8 mouse cellular contexts compared by ENCODE assay signal in the genomic region with DNA sequence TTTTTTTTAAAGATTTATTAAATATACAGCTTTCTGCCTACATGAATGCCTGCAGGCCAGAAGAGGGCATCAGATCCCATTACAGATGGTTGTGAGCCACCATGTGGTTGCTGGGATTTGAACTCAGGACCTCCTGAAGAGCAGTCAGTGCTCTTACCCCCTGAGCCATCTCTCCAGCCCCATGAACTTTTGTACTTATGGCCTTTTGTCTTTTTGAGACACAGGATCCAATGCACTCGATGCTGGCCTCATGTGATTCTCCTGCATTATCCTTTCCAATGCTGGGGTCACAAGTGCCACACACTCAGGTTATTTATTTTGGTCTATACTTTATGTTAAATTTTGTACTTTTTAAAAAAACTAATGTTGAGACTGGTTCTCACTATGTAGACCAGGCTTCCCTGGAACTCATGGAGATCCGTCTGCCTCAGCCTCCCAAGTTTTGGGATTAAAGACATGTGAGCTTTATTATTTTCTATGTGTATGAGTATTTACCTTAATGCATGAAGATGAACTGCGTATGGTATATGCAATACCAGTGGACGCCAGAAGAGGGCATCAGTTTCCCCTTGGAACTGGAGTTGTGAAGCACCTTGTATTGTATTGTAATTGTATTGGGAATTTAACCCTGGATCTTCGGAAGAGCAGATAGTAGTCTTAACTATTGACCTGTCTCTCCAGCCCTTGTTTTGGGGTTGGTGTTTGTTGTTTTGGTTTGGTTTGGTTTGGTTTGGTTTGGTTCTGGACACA. TPM values are rescaled to one million over a fixed set of nuclear protein-coding genes. Genes with fewer than 3 reads are reported as not detected.
DNase-seq lines count a peak whose midpoint lies in the region; ATAC-seq and TF ChIP-seq lines count a peak whose summit lies in the region.

No protein-coding gene starts in this region.

- H3K4me3 ChIP-seq in heart, postnatal 0 days (ENCODE audit: low read depth, low read length): no peak overlapping the region
- no peak overlapping the region for H3K4me3 ChIP-seq in heart, embryonic 11.5 days (ENCODE audit: low read depth, low read length)
- no peak overlapping the region for H3K4me3 ChIP-seq in limb, embryonic 14.5 days (replicated peaks; ENCODE audit: low read length)

- no peak for TF ChIP-seq EP300 in heart, postnatal 0 days (IDR thresholded peaks at IDR 0.05; ENCODE audit: low read depth)

- H3K36me3 ChIP-seq in heart, postnatal 0 days (replicated peaks; ENCODE audit: control insufficient read depth, insufficient read depth, low read length): peaks cover 57% of the 10 kb centered on the region
- H3K36me3 ChIP-seq in heart, embryonic 11.5 days (ENCODE audit: control insufficient read depth, insufficient read depth, low read length): peaks cover 25% of the 10 kb centered on the region
- peaks cover 78% of the 10 kb centered on the region for H3K36me3 ChIP-seq in limb, embryonic 14.5 days (ENCODE audit: control insufficient read depth, insufficient read depth, low read length)

- TF ChIP-seq CTCF in heart, postnatal 0 days (IDR thresholded peaks at IDR 0.05; ENCODE audit: low read depth): peak; percentile 78

- no peak for ATAC-seq in heart, postnatal 0 days (ENCODE audit: insufficient read depth, low read depth)
- ATAC-seq in heart, embryonic 11.5 days (replicated peaks; ENCODE audit: insufficient number of reproducible peaks, low FRiP score, low TSS enrichment): no peak
- no peak for ATAC-seq in limb, embryonic 14.5 days (ENCODE audit: low FRiP score, low read depth)

- H3K27ac ChIP-seq in heart, postnatal 0 days (ENCODE audit: low read depth): no peak overlapping the region
- H3K27ac ChIP-seq in heart, embryonic 11.5 days (ENCODE audit: low read depth, low read length): no peak overlapping the region
- no peak overlapping the region for H3K27ac ChIP-seq in limb, embryonic 14.5 days (replicated peaks; ENCODE audit: low read depth, low read length)

- no peak for DNase-seq in heart, postnatal 0 days (ENCODE audit: low spot score)
- peak; percentile 50 for DNase-seq in urinary bladder, postnatal 25 days (ENCODE audit: low spot score)
- no peak for DNase-seq in urinary bladder, adult 18-20 months (ENCODE audit: low spot score in 2 of 2)
- DNase-seq in cerebellum, postnatal 36 days: peak; percentile 64 to 76
- peak; percentile 56 for DNase-seq in limb, embryonic 14.5 days (ENCODE audit: low spot score)
- DNase-seq in spleen, postnatal 10 days (ENCODE audit: low spot score in 2 of 2): peak; percentile 47 to 74
- DNase-seq in left cerebral cortex, adult 11 months (ENCODE audit: low spot score): no peak

- no peak overlapping the region for H3K4me2 ChIP-seq in heart, postnatal 0 days (ENCODE audit: low read depth, low read length)
- no peak overlapping the region for H3K4me2 ChIP-seq in heart, embryonic 11.5 days
- H3K4me2 ChIP-seq in limb, embryonic 14.5 days (replicated peaks; ENCODE audit: low read depth, low read length, severe bottlenecking): no peak overlapping the region

- H3K4me1 ChIP-seq in heart, postnatal 0 days (ENCODE audit: control insufficient read depth, insufficient read depth): no peaks in the 10 kb centered on the region
- no peaks in the 10 kb centered on the region for H3K4me1 ChIP-seq in heart, embryonic 11.5 days (ENCODE audit: control insufficient read depth, insufficient read depth, low read length)
- no peaks in the 10 kb centered on the region for H3K4me1 ChIP-seq in limb, embryonic 14.5 days (ENCODE audit: control insufficient read depth, insufficient read depth, low read length)

- WGBS in heart, postnatal 0 days: 34% methylated on average over 5 of the region's 5 CpGs
- WGBS in heart, embryonic 11.5 days (ENCODE audit: insufficient replicate concordance): 32% methylated on average over 5 of the region's 5 CpGs
- 34% methylated on average over 5 of the region's 5 CpGs for WGBS in limb, embryonic 14.5 days

- no peaks in the 10 kb centered on the region for H3K9me3 ChIP-seq in heart, postnatal 0 days (replicated peaks; ENCODE audit: control insufficient read depth, low read length)
- H3K9me3 ChIP-seq in heart, embryonic 11.5 days (replicated peaks; ENCODE audit: control insufficient read depth, low read length): no peaks in the 10 kb centered on the region
- H3K9me3 ChIP-seq in limb, embryonic 14.5 days (ENCODE audit: control insufficient read depth, low read length): no peaks in the 10 kb centered on the region

- H3K9ac ChIP-seq in heart, postnatal 0 days (replicated peaks; ENCODE audit: low read depth, low read length): no peak overlapping the region
- no peak overlapping the region for H3K9ac ChIP-seq in heart, embryonic 11.5 days (ENCODE audit: low read depth, low read length)
- no peak overlapping the region for H3K9ac ChIP-seq in limb, embryonic 14.5 days (ENCODE audit: low read depth, low read length, severe bottlenecking)

- TF ChIP-seq POLR2A in limb, embryonic 14.5 days (IDR thresholded peaks at IDR 0.05; ENCODE audit: borderline replicate concordance, extremely low read depth, insufficient read depth, insufficient read length): no peak

- no peaks in the 10 kb centered on the region for H3K27me3 ChIP-seq in heart, postnatal 0 days (ENCODE audit: control insufficient read depth, insufficient read depth, low read length)
- H3K27me3 ChIP-seq in heart, embryonic 11.5 days (ENCODE audit: control insufficient read depth, insufficient read depth, low read length): no peaks in the 10 kb centered on the region
- no peaks in the 10 kb centered on the region for H3K27me3 ChIP-seq in limb, embryonic 14.5 days (ENCODE audit: control insufficient read depth, insufficient read depth, low read length)

RNA-seq across cellular contexts. Expression of gene Dact3, which starts 15.0 kb away (rescaled TPM):
- total RNA-seq in heart, postnatal 0 days (2014; rRNA removed; ENCODE audit: low replicate concordance): 63.9 and 69.6 TPM in 2 replicates
- polyA plus RNA-seq in heart, postnatal 0 days (2015; fragmentation: Nextera tagmentation; extraction: Ambion mirVana): 3.8 TPM in 2 replicates
- polyA plus RNA-seq in heart, embryonic 11.5 days (2014; fragmentation: Nextera tagmentation; extraction: Ambion mirVana): 9.5 and 10.6 TPM in 2 replicates
- 64.3 and 89.3 TPM in 2 replicates for polyA plus RNA-seq in limb, embryonic 14.5 days (2012; rRNA removed)
- 11.5 and 13.7 TPM in 2 replicates for polyA plus RNA-seq in limb, embryonic 14.5 days (2014; fragmentation: Nextera tagmentation; extraction: Ambion mirVana)

RNA-seq across cellular contexts. Expression of gene Prkd2, which starts 17.4 kb away (rescaled TPM):
- total RNA-seq in heart, postnatal 0 days (2014; rRNA removed; ENCODE audit: low replicate concordance): 10.6 and 13.4 TPM in 2 replicates
- 8.3 and 8.8 TPM in 2 replicates for polyA plus RNA-seq in heart, postnatal 0 days (2015; fragmentation: Nextera tagmentation; extraction: Ambion mirVana)
- polyA plus RNA-seq in heart, embryonic 11.5 days (2014; fragmentation: Nextera tagmentation; extraction: Ambion mirVana): 10.8 and 11.6 TPM in 2 replicates
- 35.9 and 48.9 TPM in 2 replicates for polyA plus RNA-seq in limb, embryonic 14.5 days (2012; rRNA removed)
- polyA plus RNA-seq in limb, embryonic 14.5 days (2014; fragmentation: Nextera tagmentation; extraction: Ambion mirVana): 19.2 and 22.1 TPM in 2 replicates

RNA-seq across cellular contexts. Expression of gene Gng8, which starts 31.5 kb away (rescaled TPM):
- total RNA-seq in heart, postnatal 0 days (2014; rRNA removed; ENCODE audit: low replicate concordance): 0.27 and 4.0 TPM in 2 replicates
- polyA plus RNA-seq in heart, postnatal 0 days (2015; fragmentation: Nextera tagmentation; extraction: Ambion mirVana): 1.7 and 2.5 TPM in 2 replicates
- 3.5 and 4.2 TPM in 2 replicates for polyA plus RNA-seq in heart, embryonic 11.5 days (2014; fragmentation: Nextera tagmentation; extraction: Ambion mirVana)
- 63.3 and 92.7 TPM in 2 replicates for polyA plus RNA-seq in limb, embryonic 14.5 days (2012; rRNA removed)
- polyA plus RNA-seq in limb, embryonic 14.5 days (2014; fragmentation: Nextera tagmentation; extraction: Ambion mirVana): 17.8 and 21.1 TPM in 2 replicates

RNA-seq across cellular contexts. Expression of gene Fkrp, which starts 43.5 kb away (rescaled TPM):
- total RNA-seq in heart, postnatal 0 days (2014; rRNA removed; ENCODE audit: low replicate concordance): 40.4 and 54.2 TPM in 2 replicates
- 28.0 and 28.9 TPM in 2 replicates for polyA plus RNA-seq in heart, postnatal 0 days (2015; fragmentation: Nextera tagmentation; extraction: Ambion mirVana)
- 25.6 and 27.7 TPM in 2 replicates for polyA plus RNA-seq in heart, embryonic 11.5 days (2014; fragmentation: Nextera tagmentation; extraction: Ambion mirVana)
- 29.9 and 37.6 TPM in 2 replicates for polyA plus RNA-seq in limb, embryonic 14.5 days (2012; rRNA removed)
- 26.9 and 32.6 TPM in 2 replicates for polyA plus RNA-seq in limb, embryonic 14.5 days (2014; fragmentation: Nextera tagmentation; extraction: Ambion mirVana)

RNA-seq across cellular contexts. Expression of gene Strn4, which starts 44.4 kb away (rescaled TPM):
- total RNA-seq in heart, postnatal 0 days (2014; rRNA removed; ENCODE audit: low replicate concordance): 128 and 148 TPM in 2 replicates
- 55.5 and 61.1 TPM in 2 replicates for polyA plus RNA-seq in heart, postnatal 0 days (2015; fragmentation: Nextera tagmentation; extraction: Ambion mirVana)
- 81.4 and 86.8 TPM in 2 replicates for polyA plus RNA-seq in heart, embryonic 11.5 days (2014; fragmentation: Nextera tagmentation; extraction: Ambion mirVana)
- 197 and 280 TPM in 2 replicates for polyA plus RNA-seq in limb, embryonic 14.5 days (2012; rRNA removed)
- polyA plus RNA-seq in limb, embryonic 14.5 days (2014; fragmentation: Nextera tagmentation; extraction: Ambion mirVana): 109 and 137 TPM in 2 replicates

Comparison
In these comparisons a context has a peak if more than half of its experiments do, and no peak if none do; other contexts are left out.
1. DNase-seq: peak in urinary bladder, postnatal 25 days (single experiment), cerebellum, postnatal 36 days (2 of 2), limb, embryonic 14.5 days (single experiment) and spleen, postnatal 10 days (2 of 2); none in heart, postnatal 0 days (single experiment), urinary bladder, adult 18-20 months (0 of 2) and left cerebral cortex, adult 11 months (single experiment).